Mouse (Mus musculus) forebrain, embryonic 14.5 days (tissue): ENCODE measurements around the gene Farsb. TPM values are rescaled to one million over a fixed set of nuclear protein-coding genes. Genes with fewer than 3 reads are reported as not detected.
A peak's percentile ranks its signal among the peaks of the same experiment; 100 is the strongest.

Experiments
- ATAC-seq: fragments of 200-750 bp; cut with Nextera tagmentation; 2 replicates; pipeline ENCODE4 v1.8.0; 2017; ENCODE audit warnings: mild to moderate bottlenecking, moderate library complexity
- DNase-seq: peaks from one replicate; pipeline ENCODE4 v3.0.0-alpha.2; 2015; ENCODE audit warnings: low spot score
- H3K27ac ChIP-seq: fragments of 300-500 bp; sonication (generic); 2 replicates; pipeline ENCODE4 v1.5.1; 2014; ENCODE audit warnings: low read depth, mild to moderate bottlenecking, control low read depth, low read length, moderate library complexity
- H3K27me3 ChIP-seq: fragments of 300-500 bp; sonication (generic); replicated peaks from 2 replicates; pipeline ENCODE4 v1.6.1; 2014; ENCODE audit warnings: low read length, control low read depth, mixed read lengths; ENCODE audit not compliant: control insufficient read depth, insufficient read depth
- H3K36me3 ChIP-seq: fragments of 300-500 bp; sonication (generic); 2 replicates; pipeline ENCODE4 v1.6.1; 2014; ENCODE audit warnings: low read length, control low read depth; ENCODE audit not compliant: control insufficient read depth, insufficient read depth
- H3K4me1 ChIP-seq: fragments of 300-500 bp; sonication (generic); 2 replicates; pipeline ENCODE4 v1.6.1; 2014; ENCODE audit warnings: antibody characterized with exemption, low read length, control low read depth; ENCODE audit not compliant: control insufficient read depth, insufficient read depth
- H3K4me2 ChIP-seq: fragments of 300-500 bp; sonication (generic); 2 replicates; pipeline ENCODE4 v1.6.1; 2014; ENCODE audit warnings: mild to moderate bottlenecking, control low read depth, low read length
- H3K4me3 ChIP-seq: fragments of 300-500 bp; sonication (generic); 2 replicates; pipeline ENCODE4 v1.5.1; 2014; ENCODE audit warnings: low read depth, low read length, control low read depth
- H3K9ac ChIP-seq: fragments of 300-500 bp; sonication (generic); 2 replicates; pipeline ENCODE4 v1.6.1; 2014; ENCODE audit warnings: mild to moderate bottlenecking, low read length, control low read depth, moderate library complexity
- H3K9me3 ChIP-seq: fragments of 300-500 bp; sonication (generic); replicated peaks from 2 replicates; pipeline ENCODE4 v1.6.1; 2016; ENCODE audit warnings: low read length, control low read depth, mixed read lengths; ENCODE audit not compliant: control insufficient read depth
- WGBS: fragments of 180-500 bp; shearing (Covaris S2); extraction: QIAGEN DNeasy Blood & Tissue Kit; methylation state at CpG from one replicate; pipeline ENCODE4 v1.1.7; 2014; 5-methylcytosine and 5-hydroxymethylcytosine counted together
- polyA plus RNA-seq: library from polyadenylated mRNA; unstranded; fragments of >200 nt; fragmentation: Nextera tagmentation; extraction: Ambion mirVana; gene quantifications from 2 replicates; pipeline ENCODE4 v1.2.1, GENCODE M21; 2014

Farsb gene
- polyA plus RNA-seq, 1 experiment from 2014 or later = 172 TPM

DNA sequence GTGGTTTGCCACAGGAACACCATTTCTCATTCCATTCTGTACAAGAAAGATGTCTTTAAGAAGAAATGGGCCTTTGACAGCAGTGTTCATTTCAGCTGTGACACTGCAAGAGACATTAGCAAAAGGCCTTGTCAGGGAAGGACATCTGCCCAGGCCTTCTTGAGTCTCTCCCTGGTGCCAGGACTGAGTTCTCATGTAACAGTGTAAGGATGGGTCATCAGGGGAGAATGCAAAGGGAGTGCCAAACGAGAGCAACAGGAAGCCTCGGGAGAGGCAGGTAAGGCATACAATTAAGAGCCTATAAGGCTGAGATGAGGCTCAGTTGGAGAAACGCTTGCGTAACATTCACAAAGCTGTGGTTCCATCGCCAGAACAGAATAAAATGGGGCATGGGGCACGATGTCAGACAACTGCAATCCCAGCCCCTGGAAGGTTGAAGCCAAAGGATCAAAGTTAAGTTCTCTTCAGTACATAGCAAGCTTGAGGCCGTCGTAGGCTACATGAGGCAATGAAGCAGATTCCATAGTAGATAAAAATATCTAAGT, 93.4 kb downstream of the Farsb start:
- Histone ChIP-seq H3K4me2 (no peak overlapping the region), H3K27me3 (no peaks in the 10 kb centered on the region), H3K36me3 (no peaks in the 10 kb centered on the region), H3K4me1 (no peaks in the 10 kb centered on the region), H3K4me3 (no peak overlapping the region), H3K27ac (no peak overlapping the region), H3K9ac (no peak overlapping the region), H3K9me3 (no peaks in the 10 kb centered on the region)
- 74% methylated on average over 8 of the region's 8 CpGs for WGBS
- ATAC-seq = no peak
- no peak for DNase-seq

DNA sequence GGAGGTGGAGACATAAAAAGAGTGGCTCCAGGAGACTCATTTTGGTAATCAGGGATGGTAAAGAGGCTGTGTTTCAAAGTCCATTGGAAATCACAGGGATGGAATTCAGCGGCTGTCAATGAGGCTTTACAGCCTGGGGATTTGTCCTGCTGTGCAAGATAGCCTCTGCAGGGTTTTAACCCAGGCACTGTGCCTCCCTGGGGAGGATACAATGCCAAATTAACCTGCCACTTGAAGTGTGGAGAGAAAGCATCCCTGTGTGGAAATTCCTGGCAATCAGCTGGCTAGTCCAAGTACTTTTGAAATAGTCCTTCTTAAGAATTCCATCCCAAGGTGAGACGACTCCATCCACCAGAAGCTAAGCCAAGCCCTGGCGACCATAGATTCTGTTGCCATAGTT, 99.8 kb downstream of the Farsb start:
- Histone ChIP-seq H3K9me3 (no peaks in the 10 kb centered on the region), H3K36me3 (no peaks in the 10 kb centered on the region), H3K4me2 (no peak overlapping the region), H3K27ac (no peak overlapping the region), H3K27me3 (no peaks in the 10 kb centered on the region), H3K9ac (no peak overlapping the region), H3K4me3 (no peak overlapping the region), H3K4me1 (no peaks in the 10 kb centered on the region)
- WGBS = 1% methylated on average over 3 of the region's 3 CpGs
- no peak for DNase-seq
- no peak for ATAC-seq

DNA sequence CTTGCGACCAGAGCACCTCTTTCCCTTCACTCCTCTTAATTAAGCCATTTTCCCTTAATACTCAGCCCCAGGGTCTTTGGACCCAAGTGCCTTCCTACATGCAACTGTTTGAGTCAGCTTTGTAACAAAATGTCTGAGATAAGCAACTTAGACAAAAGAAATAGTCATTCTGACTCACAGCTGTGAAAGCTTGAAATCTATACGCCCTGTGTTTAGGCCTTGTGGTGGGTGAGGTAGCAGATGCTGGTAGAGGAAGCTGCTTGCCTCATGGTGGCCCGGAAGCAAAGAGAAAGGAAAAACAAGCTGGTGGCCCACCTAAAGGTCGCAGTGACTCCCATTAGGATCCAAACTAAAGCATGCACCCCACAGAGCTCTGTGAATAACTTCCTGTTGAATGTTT, 100.8 kb downstream of the Farsb start:
- no peaks in the 10 kb centered on the region for H3K36me3 ChIP-seq
- H3K9me3 ChIP-seq = no peaks in the 10 kb centered on the region
- no peaks in the 10 kb centered on the region for H3K27me3 ChIP-seq
- H3K9ac ChIP-seq = no peak overlapping the region
- DNase-seq (no peak), ATAC-seq (no peak)
- H3K4me1 ChIP-seq = no peaks in the 10 kb centered on the region
- 32% methylated on average over 4 of the region's 4 CpGs for WGBS
- no peak overlapping the region for H3K4me3 ChIP-seq
- no peak overlapping the region for H3K4me2 ChIP-seq
- no peak overlapping the region for H3K27ac ChIP-seq

DNA sequence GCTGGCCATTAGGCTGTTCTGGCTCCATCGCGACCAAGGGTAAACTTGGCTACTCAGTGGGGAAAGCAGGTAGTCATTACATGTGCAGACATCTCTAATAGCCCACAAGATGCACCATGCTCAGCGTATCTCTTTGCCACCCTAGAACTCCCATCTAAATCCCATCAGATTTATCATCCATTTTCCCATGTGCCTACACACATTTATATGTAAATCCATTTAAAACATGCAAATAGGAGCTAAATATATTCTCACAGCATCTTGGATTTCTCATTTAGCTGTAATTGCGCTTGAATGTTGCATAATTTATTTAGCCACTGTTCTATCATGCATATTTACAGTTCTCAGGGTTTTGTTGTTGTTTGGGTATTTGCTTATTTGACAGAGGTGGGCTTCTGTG, 107.7 kb downstream of the Farsb start:
- Histone ChIP-seq H3K4me1 (no peaks in the 10 kb centered on the region), H3K4me2 (no peak overlapping the region), H3K27me3 (no peaks in the 10 kb centered on the region), H3K27ac (no peak overlapping the region), H3K36me3 (no peaks in the 10 kb centered on the region), H3K4me3 (no peak overlapping the region), H3K9ac (no peak overlapping the region), H3K9me3 (no peaks in the 10 kb centered on the region)
- DNase-seq = peak; percentile 41
- ATAC-seq = peak; percentile 7; the same call in 1 of the 2 replicates
- WGBS = 88% methylated on average over 4 of the region's 4 CpGs

DNA sequence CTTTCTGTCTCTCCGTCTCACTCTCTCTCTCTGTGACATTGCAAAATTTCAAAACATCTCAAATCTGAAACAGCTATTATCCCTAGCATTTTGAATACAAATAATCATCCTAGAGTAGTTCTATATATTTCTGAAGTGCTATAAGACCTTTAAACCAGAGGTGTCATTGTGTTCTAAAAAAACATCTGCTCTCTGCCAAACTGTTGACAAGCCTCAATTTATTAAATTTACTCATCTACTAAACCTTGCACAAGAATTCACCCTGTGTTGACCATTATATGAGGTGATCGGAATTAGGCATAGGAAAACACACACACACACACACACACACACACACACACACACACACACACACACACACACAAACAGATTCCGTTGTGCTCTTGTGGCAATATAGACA, 113.6 kb downstream of the Farsb start:
- no peak for DNase-seq
- ATAC-seq = no peak
- no peak overlapping the region for H3K4me2 ChIP-seq
- no peaks in the 10 kb centered on the region for H3K36me3 ChIP-seq
- H3K9me3 ChIP-seq = no peaks in the 10 kb centered on the region
- WGBS = 90% methylated on average over 3 of the region's 3 CpGs
- no peaks in the 10 kb centered on the region for H3K27me3 ChIP-seq
- H3K9ac ChIP-seq = no peak overlapping the region
- H3K27ac ChIP-seq = no peak overlapping the region
- H3K4me1 ChIP-seq = peaks cover 2% of the 10 kb centered on the region; the same call in 1 of the 2 replicates
- H3K4me3 ChIP-seq = no peak overlapping the region

DNA sequence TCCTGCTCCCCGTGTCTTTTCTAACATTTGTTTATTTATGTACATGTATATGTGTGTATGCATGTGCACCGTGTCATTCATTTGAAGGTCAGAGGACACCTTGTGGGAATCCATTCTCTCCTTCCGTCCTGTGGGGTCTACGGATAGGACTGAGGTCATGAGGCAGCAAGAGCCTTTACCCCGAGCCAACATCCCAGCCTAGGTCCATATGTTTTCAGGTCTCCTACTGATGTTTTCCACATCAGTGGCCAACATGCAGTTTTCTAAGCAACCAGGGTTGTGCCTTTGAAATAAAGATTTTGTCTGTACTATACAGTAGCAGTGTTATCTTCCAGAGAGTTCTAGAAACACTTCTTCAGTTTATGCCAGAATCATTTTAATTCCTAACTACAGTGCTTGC, 114.9 kb downstream of the Farsb start:
- Histone ChIP-seq H3K9me3 (no peaks in the 10 kb centered on the region), H3K9ac (no peak overlapping the region), H3K4me2 (no peak overlapping the region), H3K36me3 (no peaks in the 10 kb centered on the region), H3K4me3 (no peak overlapping the region), H3K27ac (no peak overlapping the region), H3K27me3 (no peaks in the 10 kb centered on the region), H3K4me1 (peaks cover 2% of the 10 kb centered on the region; the same call in 1 of the 2 replicates)
- ATAC-seq (no peak), DNase-seq (no peak)
- 90% methylated on average over 5 of the region's 5 CpGs for WGBS

DNA sequence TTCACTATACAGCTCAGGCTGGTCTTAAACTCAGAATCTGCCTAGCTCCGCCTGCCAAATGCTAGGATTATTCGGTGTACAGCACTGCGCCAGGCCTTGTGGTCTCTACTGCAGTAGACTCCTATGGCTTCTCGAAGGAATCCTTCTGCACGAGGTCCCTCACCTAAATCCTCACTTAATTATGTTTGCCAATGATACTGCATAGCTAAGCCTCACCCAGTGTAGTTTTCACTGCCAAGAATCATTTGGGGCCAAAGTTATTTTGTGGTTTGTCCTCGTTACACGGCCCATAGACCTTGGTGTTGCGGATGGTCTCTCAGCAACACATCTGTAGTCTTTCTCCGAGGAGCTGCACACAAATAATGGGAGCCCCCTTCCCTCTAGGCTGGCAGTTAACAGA, 116.4 kb downstream of the Farsb start:
- ATAC-seq (no peak), DNase-seq (no peak)
- Histone ChIP-seq H3K9me3 (no peaks in the 10 kb centered on the region), H3K36me3 (no peaks in the 10 kb centered on the region), H3K4me3 (no peak overlapping the region), H3K9ac (no peak overlapping the region), H3K27ac (no peak overlapping the region), H3K27me3 (no peaks in the 10 kb centered on the region), H3K4me2 (no peak overlapping the region), H3K4me1 (peaks cover 2% of the 10 kb centered on the region; the same call in 1 of the 2 replicates)
- 89% methylated on average over 9 of the region's 9 CpGs for WGBS

DNA sequence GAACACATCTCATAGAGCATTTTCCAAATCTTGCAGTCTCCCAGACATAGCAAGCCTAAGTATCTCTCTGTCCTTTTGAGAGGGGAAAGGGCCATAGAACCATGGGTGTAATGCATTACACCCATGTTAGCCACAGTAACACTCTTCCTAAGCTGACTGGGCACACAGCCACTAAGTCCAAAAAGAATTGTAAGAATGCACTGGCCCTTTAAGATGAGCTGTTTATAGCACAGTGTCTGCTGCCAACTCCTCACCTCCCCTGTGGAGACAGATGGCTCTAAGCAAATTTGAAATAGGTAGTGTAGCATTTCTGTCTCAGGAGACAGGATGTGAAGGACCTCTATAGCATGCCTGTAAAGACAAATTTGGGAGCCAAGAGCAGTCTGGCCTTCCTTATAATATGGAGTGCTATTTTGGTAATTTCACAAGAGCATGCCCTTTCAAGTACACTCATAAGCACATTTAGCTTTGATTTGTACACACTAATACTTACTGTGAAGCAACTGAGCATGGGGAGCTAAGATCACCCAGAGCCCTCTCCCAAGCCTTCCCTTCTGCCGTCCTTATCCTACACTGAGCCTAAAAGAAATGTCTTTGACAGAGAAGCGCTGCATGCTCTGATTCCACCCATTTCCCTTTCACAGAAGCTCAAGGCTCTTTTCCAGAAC, 117.0 kb downstream of the Farsb start:
- H3K27ac ChIP-seq = no peak overlapping the region
- ATAC-seq = peak; percentile 80
- H3K36me3 ChIP-seq = no peaks in the 10 kb centered on the region
- H3K9ac ChIP-seq = no peak overlapping the region
- peaks cover 7% of the 10 kb centered on the region for H3K4me1 ChIP-seq
- 83% methylated on average over 2 of the region's 2 CpGs for WGBS
- no peaks in the 10 kb centered on the region for H3K27me3 ChIP-seq
- H3K4me3 ChIP-seq = no peak overlapping the region
- DNase-seq = peak; percentile 83
- no peaks in the 10 kb centered on the region for H3K9me3 ChIP-seq
- H3K4me2 ChIP-seq = no peak overlapping the region

DNA sequence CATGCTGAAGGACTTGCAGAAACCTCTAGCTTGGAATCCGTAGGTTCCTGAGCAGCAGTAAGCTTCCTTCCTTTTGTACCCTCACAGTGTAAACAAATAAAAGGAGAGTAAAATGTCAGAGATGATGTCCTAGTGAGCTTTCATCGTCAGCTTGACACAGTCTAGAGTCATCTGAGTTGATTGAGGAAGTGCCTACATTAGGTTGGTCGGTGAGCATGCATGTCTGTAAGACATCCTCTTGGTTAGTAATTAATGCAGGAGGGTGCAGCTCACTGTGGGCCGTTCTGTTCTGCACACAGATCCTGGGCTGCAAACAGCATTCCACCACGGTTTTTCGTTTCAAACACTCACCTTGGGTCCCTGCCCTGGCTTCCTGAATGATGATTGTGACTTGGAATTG, 118.6 kb downstream of the Farsb start:
- DNase-seq (no peak), ATAC-seq (no peak)
- Histone ChIP-seq H3K4me1 (peaks cover 7% of the 10 kb centered on the region), H3K27ac (no peak overlapping the region), H3K36me3 (no peaks in the 10 kb centered on the region), H3K4me3 (no peak overlapping the region), H3K9ac (no peak overlapping the region), H3K4me2 (no peak overlapping the region), H3K27me3 (0 out of 2 replicates have a peak, but pooled peaks cover under 1% of the 10 kb centered on the region), H3K9me3 (no peaks in the 10 kb centered on the region)
- 68% methylated on average over 6 of the region's 6 CpGs for WGBS
